ENCODE assay signal across 17 mouse cellular contexts in the genomic region with DNA sequence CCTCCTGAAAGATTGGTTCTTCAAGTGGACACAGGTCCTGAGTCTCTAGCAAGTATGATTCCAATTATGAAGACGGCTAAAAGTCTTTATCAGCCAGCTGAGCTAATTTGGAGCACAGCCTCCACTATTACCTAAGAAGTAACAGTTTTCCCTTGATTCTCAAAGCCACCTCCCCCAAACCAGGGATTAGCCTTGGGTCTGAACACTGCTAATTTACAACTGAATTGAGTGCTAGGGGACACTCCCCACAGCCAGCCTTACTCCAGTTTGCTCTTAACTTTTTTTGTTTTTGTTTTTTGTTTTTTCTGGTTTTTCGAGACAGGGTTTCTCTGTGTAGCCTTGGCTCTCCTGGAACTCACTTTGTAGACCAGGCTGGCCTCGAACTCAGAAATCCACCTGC.
"Had no signal": no experiment of that assay in that cellular context is flagged by ENCODE, and none has a peak within 500 bp of the region (broad histone marks: within the 10 kb centered on the region; RNA-seq: fewer than 3 reads in every experiment).

No protein-coding gene starts in this region.

- ATAC-seq: lung, postnatal 0 days; midbrain, embryonic 16.5 days had no signal

- H3K4me2 ChIP-seq: lung, embryonic 15.5 days; midbrain, embryonic 12.5 days; neural tube, embryonic 12.5 days; stomach, embryonic 15.5 days had no signal

- H3K9me3 ChIP-seq: lung, embryonic 15.5 days; midbrain, embryonic 12.5 days; neural tube, embryonic 12.5 days; stomach, embryonic 15.5 days had no signal

- DNase-seq: lung, adult 2 months; lung, postnatal 14 days; lung, postnatal 36 days; midbrain, embryonic 14.5 days; right cerebral cortex, postnatal 14 days; thymus, adult 2 months; thymus, postnatal 25 days; thymus, postnatal 4 days had no signal

- H3K27ac ChIP-seq: lung, embryonic 15.5 days; midbrain, embryonic 10.5 days; midbrain, embryonic 12.5 days; neural tube, embryonic 12.5 days; stomach, embryonic 15.5 days; stomach, postnatal 0 days had no signal

- H3K4me1 ChIP-seq: neural tube, embryonic 12.5 days had no signal

- H3K9ac ChIP-seq: lung, embryonic 15.5 days; midbrain, embryonic 12.5 days; neural tube, embryonic 12.5 days; stomach, embryonic 15.5 days had no signal

- H3K27me3 ChIP-seq: lung, embryonic 15.5 days; midbrain, embryonic 12.5 days; neural tube, embryonic 12.5 days; stomach, embryonic 15.5 days had no signal

- H3K4me3 ChIP-seq: lung, embryonic 15.5 days; midbrain, embryonic 10.5 days; midbrain, embryonic 12.5 days; myocyte; neural tube, embryonic 12.5 days; stomach, embryonic 15.5 days had no signal
